Mouse (Mus musculus) Patski (cell line): ENCODE data around the gene Adcy6. TPM values are rescaled to one million over a fixed set of nuclear protein-coding genes. Genes with fewer than 3 reads are reported as not detected.
A peak's percentile ranks its signal among the peaks of the same experiment; 100 is the strongest.
"Not testable (repeated sequence)": the region's sequence is repeated elsewhere in the genome, so short reads cannot be mapped to it uniquely, and the experiment has no call there.

Source experiments
- ATAC-seq: fragments of 100-300 bp; one replicate; pipeline ENCODE4 v1.8.0; 2021
- CTCF ChIA-PET: fragments of 350-600 bp; sonication (Branson Sonifier 250); formaldehyde crosslinking; loops from one replicate; lab custom pipeline; 2022; ENCODE audit warnings: inconsistent platforms; lab: Charles Lee
- POLR2A ChIA-PET: fragments of 350-600 bp; sonication (Branson Sonifier 250); formaldehyde crosslinking; loops from one replicate; lab custom pipeline; 2022; ENCODE audit warnings: antibody characterized with exemption, inconsistent platforms; lab: Charles Lee
- DNase-seq: peaks from one replicate; pipeline ENCODE4 v3.0.0-alpha.2; 2011; ENCODE audit warnings: low read depth, low spot score
- H3K27me3 ChIP-seq: fragments of 371-371 bp; one replicate; pipeline ENCODE4 v1.5.1; 2021
- CTCF ChIP-seq: fragments of 100-300 bp; IDR thresholded peaks from one replicate; pipeline ENCODE4 v1.5.1; 2021
- in situ Hi-C: fragments of 300-500 bp; cut with MboI; formaldehyde crosslinking; loops from 3 replicates; pipeline ENCODE4 v1.11.1; 2018; ENCODE audit warnings: low pct_unique_long_range_greater_than_20kb, mixed read lengths
- polyA plus RNA-seq: library from polyadenylated mRNA; unstranded; gene quantifications from one replicate; pipeline ENCODE4 v1.2.3, GENCODE M21; 2021

Adcy6 gene
- polyA plus RNA-seq, 1 experiment from 2014 or later = 114 TPM

DNA sequence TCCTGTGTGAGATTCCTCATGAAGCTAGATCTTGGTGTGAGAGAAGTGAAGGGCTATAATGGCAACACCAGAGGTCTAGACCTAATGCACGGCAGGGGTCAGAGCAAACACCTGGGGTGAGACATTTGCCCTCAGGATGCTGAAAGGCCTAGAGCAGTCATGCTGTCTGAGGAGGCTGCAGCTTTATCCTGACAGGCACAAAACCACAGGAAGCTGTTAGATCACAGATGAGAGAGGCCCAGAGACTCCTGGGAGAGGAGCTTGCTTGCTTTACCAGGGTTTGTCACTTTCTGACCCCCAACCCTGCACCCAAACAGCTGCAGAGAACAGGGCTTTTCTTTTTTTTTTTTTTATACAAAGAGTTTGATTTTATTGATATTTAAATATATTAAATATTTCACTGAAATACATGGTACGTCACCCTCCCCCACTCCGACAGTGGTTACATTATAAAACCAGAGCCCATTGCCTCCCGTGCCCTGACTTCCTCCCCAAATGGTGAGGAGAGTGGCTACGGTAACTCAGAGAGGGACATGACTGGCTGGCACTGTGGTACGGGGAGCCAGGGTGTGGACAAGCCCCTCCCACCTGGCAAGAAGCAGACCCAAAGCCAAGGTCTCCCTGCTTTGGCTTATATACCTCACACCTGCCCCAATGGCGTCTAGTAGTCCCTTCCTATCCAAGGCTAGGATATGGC, 20.1 kb downstream of the Adcy6 start:
- in situ Hi-C loops = no loop called here
- ChIA-PET POLR2A (interaction anchor here (1.5 kb wide), 1 partner anchor 10 kb away, joined by 4 read pairs; no protein-coding TSS in a partner anchor), CTCF (interaction anchor here (1.4 kb wide), 1 partner anchor 27 kb away, joined by 3 read pairs; no protein-coding TSS in a partner anchor)
- DNase-seq = no peak
- no peak for TF ChIP-seq CTCF
- H3K27me3 ChIP-seq = no peaks in the 10 kb centered on the region
- ATAC-seq = no peak

DNA sequence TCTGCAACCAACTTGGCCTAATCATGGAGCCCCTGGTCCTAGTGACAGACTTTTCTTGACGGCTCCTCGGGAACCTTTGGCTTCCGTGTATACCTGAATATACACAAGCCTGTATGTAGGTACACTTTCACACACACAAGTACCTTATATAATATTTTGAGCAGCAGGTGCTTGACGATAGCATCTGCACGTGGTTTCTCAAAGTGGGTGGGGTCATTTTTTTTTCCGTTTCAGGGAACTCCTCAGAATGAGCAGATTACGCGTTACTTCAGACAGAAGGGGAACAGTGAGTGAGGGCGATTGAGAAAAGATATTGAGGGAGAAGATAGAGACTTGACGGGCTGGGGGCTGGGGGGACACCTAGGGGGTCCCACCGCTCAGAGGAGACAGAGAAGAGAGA, 22.1 kb downstream of the Adcy6 start:
- POLR2A ChIA-PET = no interaction called here
- no peaks in the 10 kb centered on the region for H3K27me3 ChIP-seq
- no peak for TF ChIP-seq CTCF
- no peak for DNase-seq
- in situ Hi-C loops = no loop called here
- CTCF ChIA-PET = interaction anchor here (0.9 kb wide), 1 partner anchor 9 kb away, joined by 3 read pairs; no protein-coding TSS in a partner anchor
- no peak for ATAC-seq

DNA sequence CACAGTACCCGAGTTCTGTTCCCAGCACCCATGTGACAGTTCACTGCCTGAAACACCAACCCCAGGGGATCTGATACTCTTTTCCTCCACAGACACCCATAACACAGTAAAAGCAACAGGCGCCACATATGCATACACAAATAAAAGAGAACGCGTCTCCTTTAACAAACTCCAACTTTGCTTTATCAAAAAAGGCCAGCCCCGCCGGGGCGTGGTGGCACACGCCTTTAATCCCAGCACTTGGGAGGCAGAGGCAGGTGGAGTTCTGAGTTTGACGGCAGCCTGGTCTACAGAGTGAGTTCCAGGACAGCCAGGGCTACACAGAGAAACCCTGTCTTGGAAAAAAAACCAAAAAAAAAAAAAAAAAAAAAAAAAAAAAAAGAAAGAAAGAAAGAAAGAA, 23.7 kb downstream of the Adcy6 start:
- H3K27me3 ChIP-seq, ATAC-seq, POLR2A ChIA-PET, DNase-seq, in situ Hi-C loops: not testable (repeated sequence)
- CTCF ChIA-PET = interaction anchor here (1.4 kb wide), 1 partner anchor 31 kb away, joined by 7 read pairs; no protein-coding TSS in a partner anchor

DNA sequence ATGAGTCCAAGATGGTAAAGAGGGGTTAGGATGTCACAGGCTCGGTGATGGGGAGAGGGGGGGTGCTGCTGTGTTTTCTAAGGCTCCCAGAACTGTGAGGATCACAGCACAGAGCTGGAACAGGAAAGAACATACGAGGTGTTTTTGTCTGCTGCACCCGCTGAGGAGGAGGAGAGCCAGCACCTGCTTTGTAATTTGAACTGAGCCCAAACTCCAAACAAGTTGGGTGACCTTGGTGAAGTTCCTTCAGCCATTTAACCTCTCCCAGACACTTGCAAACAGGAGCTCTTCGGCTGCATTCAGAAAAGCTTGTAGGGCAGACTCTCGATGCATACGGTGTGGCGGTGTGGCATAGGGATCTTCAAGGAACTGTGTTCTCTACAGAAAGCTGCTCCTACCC, 24.5 kb downstream of the Adcy6 start:
- no peak for DNase-seq
- no peak for ATAC-seq
- ChIA-PET POLR2A (no interaction called here), CTCF (interaction anchor here (1.4 kb wide), 1 partner anchor 31 kb away, joined by 7 read pairs; no protein-coding TSS in a partner anchor)
- H3K27me3 ChIP-seq = no peaks in the 10 kb centered on the region
- in situ Hi-C loops = no loop called here
- no peak for TF ChIP-seq CTCF

DNA sequence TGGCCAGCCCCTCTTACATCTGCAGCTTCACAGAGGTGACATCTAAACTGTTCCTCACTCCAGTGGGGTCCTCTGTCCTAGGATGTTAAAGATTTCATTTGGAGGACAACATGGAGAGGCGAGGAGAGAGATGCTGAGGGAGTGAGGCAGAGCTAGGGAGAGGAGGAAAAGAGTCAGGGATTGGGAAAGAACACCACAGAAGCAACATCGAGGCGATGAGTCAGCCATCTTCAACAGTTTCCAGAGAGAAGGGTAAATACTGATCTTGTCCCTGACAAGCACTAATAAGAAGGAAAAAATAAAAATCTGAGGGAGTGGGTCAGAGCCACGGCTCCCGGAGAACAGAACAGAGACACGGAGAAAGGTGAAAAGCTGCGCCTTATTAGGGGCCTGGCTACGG, 26.9 kb downstream of the Adcy6 start:
- no peak for TF ChIP-seq CTCF
- CTCF ChIA-PET = interaction anchor here (1.4 to 6.4 kb wide), 3 partner anchors 23 to 49 kb away, joined by 3 to 97 read pairs (median 7); no protein-coding TSS in a partner anchor
- POLR2A ChIA-PET = interaction anchor here (0.9 to 1.0 kb wide), 2 partner anchors 19 to 32 kb away, joined by 3 to 4 read pairs; no protein-coding TSS in a partner anchor
- no peaks in the 10 kb centered on the region for H3K27me3 ChIP-seq
- ATAC-seq (no peak), DNase-seq (no peak)
- in situ Hi-C loops = loop anchor here (5.0 kb wide), 1 partner anchor 34 kb away; no protein-coding TSS in a partner anchor

DNA sequence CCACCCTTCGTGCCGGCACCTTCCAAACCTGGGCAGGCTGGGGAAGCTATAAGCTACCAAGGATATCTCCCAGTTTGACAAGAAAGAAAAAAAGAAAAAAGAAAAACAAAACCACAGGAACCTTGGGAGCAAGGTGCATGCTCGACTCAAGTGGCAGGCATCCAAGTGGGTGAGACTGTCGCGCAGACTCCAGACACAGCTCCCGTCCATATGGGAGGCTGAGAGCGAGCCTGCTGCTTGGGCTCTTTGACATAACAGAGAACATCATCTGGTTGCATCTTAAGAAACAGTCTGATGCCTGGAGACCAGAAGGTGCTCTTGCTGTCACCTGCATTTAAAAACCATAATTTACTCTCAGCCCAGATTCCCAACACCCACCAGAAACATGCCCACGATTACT, 27.5 kb downstream of the Adcy6 start:
- in situ Hi-C loops = loop anchor here (5.0 kb wide), 1 partner anchor 35 kb away; no protein-coding TSS in a partner anchor
- ChIA-PET POLR2A (interaction anchor here (0.9 kb wide), 1 partner anchor 33 kb away, joined by 4 read pairs; no protein-coding TSS in a partner anchor), CTCF (interaction anchor here (0.6 to 6.4 kb wide), 3 partner anchors 22 to 49 kb away, joined by 3 to 97 read pairs (median 12); no protein-coding TSS in a partner anchor)

DNA sequence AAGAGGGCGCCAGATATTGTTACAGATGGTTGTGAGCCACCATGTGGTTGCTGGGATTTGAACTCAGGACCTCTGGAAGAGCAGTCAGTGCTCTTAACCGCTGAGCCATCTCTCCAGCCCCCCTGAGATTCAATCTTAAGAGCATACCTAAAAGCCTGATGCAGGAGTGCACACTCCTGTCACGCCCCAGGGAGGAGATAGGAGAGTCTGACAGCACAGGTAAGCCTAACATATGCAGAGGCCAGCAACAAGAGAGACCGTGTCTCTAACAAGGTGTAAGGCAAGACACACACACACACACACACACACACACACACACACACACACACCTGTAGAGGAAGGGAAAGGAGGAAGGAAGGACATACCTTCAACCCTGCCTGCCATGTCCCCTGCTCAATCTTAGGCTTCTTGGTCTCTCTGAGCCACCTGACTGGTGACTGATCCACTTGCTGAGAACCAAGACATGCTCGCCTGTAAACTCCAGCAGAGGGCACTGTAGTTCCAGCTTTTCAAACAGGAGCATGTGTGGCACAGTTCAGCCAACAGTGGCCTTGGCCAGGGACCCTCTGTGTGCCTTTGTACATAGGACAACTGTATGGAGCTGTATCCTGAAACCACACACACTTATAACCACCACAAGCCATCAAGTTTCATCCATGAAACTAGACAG, 29.9 kb downstream of the Adcy6 start:
- ChIA-PET POLR2A (interaction anchor here (0.7 to 1.8 kb wide), 2 partner anchors 28 to 37 kb away, joined by 3 to 6 read pairs; no protein-coding TSS in a partner anchor), CTCF (interaction anchor here (0.6 to 6.4 kb wide), 15 partner anchors 8 to 73 kb away, joined by 3 to 97 read pairs (median 5); partner anchors contain the start of genes Adcy6 and Cacnb3)
- no peak for DNase-seq
- ATAC-seq = peak; percentile 60
- no peaks in the 10 kb centered on the region for H3K27me3 ChIP-seq
- peak; percentile 84 for TF ChIP-seq CTCF
- in situ Hi-C loops = loop anchor here (5.0 kb wide), 1 partner anchor 37 kb away; no protein-coding TSS in a partner anchor

More for the DNA sequence above, 27.5 kb downstream of the Adcy6 start:
- TF ChIP-seq CTCF = no peak
- ATAC-seq (no peak), DNase-seq (no peak)
- no peaks in the 10 kb centered on the region for H3K27me3 ChIP-seq

DNA sequence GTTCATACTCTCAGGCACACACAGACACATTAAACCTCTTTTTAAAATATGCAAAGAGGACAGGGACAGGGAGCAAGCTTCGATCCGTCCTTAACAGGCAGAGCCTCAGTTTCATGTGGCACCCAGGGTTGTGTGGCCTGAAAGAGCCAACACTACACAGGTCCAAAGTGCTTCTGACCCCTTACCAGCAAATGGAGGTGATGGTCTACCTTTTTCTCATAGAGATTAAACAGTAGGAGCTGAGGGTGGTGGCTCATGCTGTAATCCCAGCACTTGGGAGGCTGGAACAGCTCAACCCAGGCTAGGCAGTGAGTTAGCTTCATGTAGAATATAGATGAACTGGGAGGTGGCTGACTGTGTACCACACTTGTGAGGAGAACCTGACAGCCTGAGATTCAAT, 30.6 kb downstream of the Adcy6 start:
- H3K27me3 ChIP-seq = no peaks in the 10 kb centered on the region
- ChIA-PET POLR2A (interaction anchor here (1.8 kb wide), 1 partner anchor 37 kb away, joined by 6 read pairs; no protein-coding TSS in a partner anchor), CTCF (interaction anchor here (1.3 to 6.4 kb wide), 6 partner anchors 11 to 73 kb away, joined by 5 to 97 read pairs (median 9); partner anchors contain the start of gene Adcy6)
- in situ Hi-C loops = no loop called here
- no peak for TF ChIP-seq CTCF
- DNase-seq = no peak
- no peak for ATAC-seq

DNA sequence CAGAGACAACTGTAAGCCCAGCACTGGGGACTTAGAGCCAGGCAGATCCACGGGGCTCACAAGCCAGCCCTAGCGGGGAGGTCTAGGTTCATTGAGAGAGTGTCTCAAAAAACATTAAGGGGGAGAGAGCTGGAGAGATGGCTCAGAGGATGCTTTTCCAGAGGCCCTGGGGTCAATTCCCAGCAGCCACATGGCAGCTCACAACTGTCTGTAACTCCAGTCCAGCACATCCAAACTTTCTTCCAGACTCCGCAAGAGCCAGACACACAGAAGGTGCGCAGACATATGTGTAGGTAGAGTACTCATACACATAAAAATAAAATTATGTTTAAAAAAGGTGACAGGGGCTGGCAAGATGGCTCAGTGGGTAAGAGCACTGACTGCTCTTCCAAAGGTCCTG, 36.6 kb downstream of the Adcy6 start:
- ChIA-PET CTCF (no interaction called here), POLR2A (no interaction called here)
- DNase-seq (no peak), ATAC-seq (no peak)
- no peaks in the 10 kb centered on the region for H3K27me3 ChIP-seq
- TF ChIP-seq CTCF = no peak
- in situ Hi-C loops = loop anchor here (5.0 kb wide), 1 partner anchor 224 kb away; no protein-coding TSS in a partner anchor

DNA sequence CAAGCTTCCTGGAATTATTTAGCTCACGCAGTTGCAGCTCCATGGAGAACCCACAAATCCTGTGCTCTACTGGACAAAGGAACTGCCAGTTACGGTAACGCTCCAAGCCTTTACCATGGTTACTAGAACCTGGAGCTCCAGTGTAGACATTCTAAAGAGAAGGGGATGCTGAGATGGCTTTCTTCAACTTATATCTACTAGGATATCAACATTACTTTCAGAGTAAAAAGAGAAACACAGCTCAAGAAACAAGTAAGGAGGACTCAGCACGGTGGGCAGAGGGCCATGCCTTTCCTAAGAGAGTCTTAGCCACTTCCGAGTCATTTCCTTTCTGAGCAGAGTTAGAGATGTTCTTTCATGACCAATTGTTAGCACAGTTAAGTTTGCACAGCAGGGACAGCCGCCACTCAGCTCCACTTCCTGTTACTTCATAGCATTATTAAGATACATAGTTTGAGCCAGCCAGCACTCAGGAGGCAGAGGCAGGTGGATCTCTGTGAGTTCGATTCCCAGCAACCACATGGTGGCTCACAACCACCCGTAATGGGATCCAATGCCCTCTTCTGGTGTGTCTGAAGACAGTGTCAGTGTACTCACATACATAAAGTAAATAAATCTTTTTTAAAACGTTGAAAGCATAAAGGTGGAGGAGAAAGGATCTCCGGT, 38.9 kb downstream of the Adcy6 start, which contains the start of the genes Ccnt1 and 4930415O20Rik:
TSS of gene Ccnt1 (minus strand) at position 51 of the 666 bp plus-strand sequence.
TSS of gene 4930415O20Rik (plus strand) at position 132 of the 666 bp plus-strand sequence.
- ATAC-seq (no peak), DNase-seq (no peak)
- CTCF ChIA-PET = interaction anchor here (1.4 kb wide), 2 partner anchors 10 to 43 kb away, joined by 3 to 5 read pairs; no protein-coding TSS in a partner anchor
- H3K27me3 ChIP-seq = no peaks in the 10 kb centered on the region
- POLR2A ChIA-PET = interaction anchor here (0.8 kb wide), 1 partner anchor 460 kb away, joined by 3 read pairs; no protein-coding TSS in a partner anchor
- in situ Hi-C loops = loop anchor here (5.0 kb wide), 1 partner anchor 226 kb away; no protein-coding TSS in a partner anchor
- TF ChIP-seq CTCF = no peak
